Mouse (Mus musculus) bone marrow macrophage, adult 2 months (primary cell): Measurements from ENCODE around the gene Cpeb4.

ENCODE experiments used
- CTCF ChIP-seq: IDR thresholded peaks from 2 replicates; pipeline ENCODE4 v1.5.1; 2012; ENCODE audit warnings: low read depth, mild to moderate bottlenecking, low read length, moderate library complexity
- POLR2A ChIP-seq: IDR thresholded peaks from 2 replicates; pipeline ENCODE4 v1.6.1; 2012; ENCODE audit warnings: mild to moderate bottlenecking, low read depth, low read length, borderline replicate concordance

DNA sequence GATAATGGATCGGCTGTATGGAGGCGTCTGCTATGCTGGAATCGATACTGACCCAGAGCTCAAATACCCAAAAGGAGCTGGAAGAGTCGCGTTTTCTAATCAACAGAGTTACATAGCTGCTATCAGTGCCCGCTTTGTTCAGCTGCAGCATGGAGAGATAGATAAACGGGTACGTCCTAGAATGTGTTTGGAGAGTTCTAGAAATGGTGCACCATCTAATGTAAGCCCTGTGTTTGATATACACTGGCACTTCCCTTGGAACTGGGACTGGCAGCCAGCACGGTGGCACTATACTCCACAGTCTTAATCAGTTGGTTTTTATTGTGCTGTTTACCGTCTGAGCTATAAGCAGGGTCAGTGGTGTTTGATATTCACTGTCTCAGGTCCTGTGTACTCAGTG is 58.0 kb downstream of the Cpeb4 start:
- TF ChIP-seq CTCF: no peak
- no peak for TF ChIP-seq POLR2A
